Mouse (Mus musculus) ES-E14 (cell line): ENCODE data around the gene Znrf3.

Experiments
- CHD2 ChIP-seq: IDR thresholded peaks from 2 replicates; pipeline ENCODE4 v1.6.1; 2014; ENCODE audit warnings: mild to moderate bottlenecking, low read depth, low read length, inconsistent platforms
- MAFK ChIP-seq: IDR thresholded peaks from 2 replicates; pipeline ENCODE4 v1.6.1; 2014; ENCODE audit warnings: mild to moderate bottlenecking, low read depth, low read length, inconsistent platforms; ENCODE audit not compliant: insufficient read depth
- ZC3H11A ChIP-seq: IDR thresholded peaks from 2 replicates; pipeline ENCODE4 v1.6.1; 2012; ENCODE audit warnings: low read depth, mild to moderate bottlenecking, inconsistent platforms, low read length, borderline replicate concordance

DNA sequence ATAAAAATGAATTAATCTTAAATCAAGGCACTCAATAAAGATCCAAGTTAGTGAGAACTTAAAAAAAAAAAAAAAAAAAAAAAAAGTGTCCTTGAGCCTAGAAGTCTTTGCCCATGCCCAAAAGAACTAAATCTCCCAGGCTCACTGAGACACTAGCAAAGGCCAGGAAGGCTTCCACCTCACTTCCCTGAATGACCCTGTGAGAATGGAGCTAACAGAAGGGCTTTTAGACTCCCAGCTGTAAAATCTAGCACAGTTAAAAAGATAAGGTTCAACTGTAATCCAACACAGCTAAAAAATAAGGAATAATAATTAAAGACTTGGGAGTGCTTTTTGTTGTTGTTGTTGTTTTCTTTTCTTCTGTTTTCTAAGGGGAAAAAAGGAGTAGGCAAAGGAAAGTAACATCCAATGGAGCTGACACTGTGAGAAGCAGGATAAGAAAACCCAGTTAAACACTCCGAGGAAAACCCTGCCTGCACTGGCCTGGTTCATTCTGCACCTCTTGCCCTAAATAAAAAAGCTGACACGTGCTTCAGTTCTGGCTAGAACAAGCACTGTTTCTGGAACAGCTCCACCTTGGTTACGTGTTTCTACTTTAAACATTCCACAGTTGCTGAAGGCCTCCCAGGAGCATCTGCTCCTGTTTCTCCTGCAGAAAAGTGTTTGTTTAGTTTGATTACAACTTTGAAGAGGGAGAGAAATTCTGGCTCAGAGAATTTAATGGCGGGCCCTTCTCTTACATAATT, 23.0 kb downstream of the Znrf3 start:
- TF ChIP-seq MAFK (no peak), CHD2 (no peak), ZC3H11A (no peak)
